Mouse (Mus musculus) 3134 (cell line): Measurements from ENCODE around the gene 2010005H15Rik.
"Not testable (repeated sequence)": the region's sequence is repeated elsewhere in the genome, so short reads cannot be mapped to it uniquely, and the experiment has no call there.

ENCODE experiments used
- DNase-seq: peaks from one replicate; pipeline ENCODE4 v3.0.0-alpha.2; 2011; ENCODE audit warnings: low spot score; ENCODE audit not compliant: insufficient read length; ENCODE audit errors: extremely low read depth

The 2010005H15Rik gene

DNA sequence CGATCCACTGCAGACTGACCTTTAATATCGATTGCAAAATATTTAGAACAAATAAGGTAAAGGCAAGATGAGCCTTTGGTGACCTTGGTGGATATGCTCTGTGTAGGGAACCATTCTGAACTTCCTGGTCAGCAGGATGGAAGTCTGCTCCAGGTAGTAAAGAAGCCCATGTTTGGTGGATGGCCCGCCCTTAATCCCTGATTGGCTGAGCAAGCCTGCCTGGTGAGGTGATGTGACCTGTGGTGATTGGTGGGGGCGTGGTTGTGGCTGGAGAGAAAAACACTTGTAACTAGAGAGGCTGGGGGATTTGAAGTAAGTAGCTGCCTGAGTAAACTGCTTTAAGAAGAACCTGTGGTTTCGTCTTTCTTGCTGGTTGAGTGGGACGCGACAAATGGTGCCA, at the start of gene 2010005H15Rik:
TSS of gene 2010005H15Rik (plus strand) at position 301 of the 400 bp plus-strand sequence.
- DNase-seq: not testable (repeated sequence)

DNA sequence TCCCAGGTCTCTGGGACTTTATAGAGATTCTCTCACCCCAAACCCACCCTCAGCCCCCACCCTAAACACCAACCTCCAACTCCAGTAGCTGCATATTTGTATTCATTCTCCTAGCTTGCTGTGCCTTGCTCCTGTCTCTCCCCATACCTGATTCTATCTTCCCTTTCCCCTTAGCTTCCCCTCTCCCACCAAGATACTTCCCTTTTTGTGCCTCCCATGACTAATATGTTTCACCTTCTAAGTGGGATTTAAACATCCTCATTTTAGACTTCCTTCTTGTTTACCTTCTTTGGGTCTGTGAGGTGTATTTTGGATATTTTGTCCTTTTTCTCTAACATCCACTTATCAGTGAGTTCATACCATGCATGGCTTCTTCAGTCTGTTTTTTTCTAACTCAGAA, 45.2 kb upstream of the 2010005H15Rik start:
- DNase-seq: no peak

DNA sequence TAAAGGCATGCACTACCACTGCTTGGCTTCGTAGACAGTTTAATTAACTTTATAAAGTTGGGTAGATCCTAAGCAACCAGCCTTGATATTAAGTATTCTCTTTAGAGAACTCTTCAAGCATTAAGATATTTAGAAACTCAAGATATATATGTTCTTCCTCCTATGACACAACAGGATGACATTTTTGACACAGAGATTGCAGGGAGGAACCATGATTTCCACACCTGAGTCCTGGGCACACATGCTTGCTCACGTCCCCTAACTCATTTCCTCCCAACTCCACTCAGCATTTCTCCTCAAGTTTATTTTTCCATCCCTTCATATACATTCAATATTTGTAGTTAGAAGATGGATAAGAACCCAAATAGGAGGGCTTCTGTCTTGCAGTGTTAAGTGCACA, 41.4 kb upstream of the 2010005H15Rik start:
- no peak for DNase-seq

DNA sequence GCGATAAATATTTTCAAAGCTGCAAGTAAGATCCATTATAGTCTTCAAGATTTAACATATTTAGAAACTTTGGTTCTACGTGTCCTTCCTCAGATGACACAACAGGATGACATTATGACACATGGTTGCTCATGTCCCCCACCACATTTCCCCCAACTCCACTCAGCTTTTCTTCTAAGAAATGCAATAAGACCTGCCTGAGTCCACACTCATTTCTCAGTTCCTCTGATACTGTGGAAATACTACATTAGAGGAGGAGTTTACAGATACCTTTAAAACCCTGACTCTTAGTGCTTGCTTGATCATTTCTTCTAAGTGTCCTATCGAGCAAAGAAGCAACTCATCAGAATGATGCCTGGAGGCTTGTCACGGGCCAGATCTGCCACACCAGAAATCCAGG, 37.4 kb upstream of the 2010005H15Rik start, which contains the start of gene Gm5483:
TSS of gene Gm5483 (plus strand) at position 301 of the 400 bp plus-strand sequence.
- not testable (repeated sequence) for DNase-seq

DNA sequence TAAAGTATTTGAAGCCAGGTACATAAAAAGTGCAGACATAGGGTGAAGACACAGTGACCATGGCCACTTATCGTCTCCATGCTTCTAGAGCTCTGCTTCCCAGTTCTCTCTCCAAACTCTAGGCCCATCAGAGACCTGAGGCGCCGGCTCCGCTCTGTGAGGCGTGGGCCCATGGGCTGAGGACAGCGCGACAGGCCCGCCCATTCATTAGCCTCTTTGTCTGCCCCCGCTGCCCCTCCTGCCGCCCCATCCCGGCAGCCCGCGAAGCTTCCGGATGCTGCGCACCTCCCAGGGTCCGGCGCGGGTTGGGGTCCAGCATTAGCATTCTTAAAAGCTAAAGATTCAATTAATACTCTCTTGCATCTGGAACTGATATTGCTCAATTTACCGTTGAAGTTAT, 22.0 kb upstream of the 2010005H15Rik start:
- DNase-seq: no peak

DNA sequence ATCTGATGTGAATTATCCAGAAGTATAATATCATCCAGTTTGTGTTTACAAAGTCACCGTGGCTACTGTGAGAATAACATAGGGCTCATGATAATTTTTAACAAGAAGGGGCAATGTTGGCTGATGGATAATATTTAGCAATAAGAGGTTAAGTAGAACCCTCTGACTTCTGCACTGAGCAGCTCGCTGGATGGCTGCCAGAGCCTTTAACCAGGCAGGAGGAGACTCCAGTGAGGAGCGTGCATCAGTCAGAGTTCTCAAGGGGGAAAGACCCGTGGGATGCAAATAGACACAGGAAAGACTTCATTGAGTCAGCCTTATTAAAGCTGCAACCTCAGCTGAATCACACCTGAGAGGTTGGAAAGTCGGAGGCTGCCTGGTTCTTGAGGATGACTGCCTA, 17.4 kb upstream of the 2010005H15Rik start:
- DNase-seq: no peak

DNA sequence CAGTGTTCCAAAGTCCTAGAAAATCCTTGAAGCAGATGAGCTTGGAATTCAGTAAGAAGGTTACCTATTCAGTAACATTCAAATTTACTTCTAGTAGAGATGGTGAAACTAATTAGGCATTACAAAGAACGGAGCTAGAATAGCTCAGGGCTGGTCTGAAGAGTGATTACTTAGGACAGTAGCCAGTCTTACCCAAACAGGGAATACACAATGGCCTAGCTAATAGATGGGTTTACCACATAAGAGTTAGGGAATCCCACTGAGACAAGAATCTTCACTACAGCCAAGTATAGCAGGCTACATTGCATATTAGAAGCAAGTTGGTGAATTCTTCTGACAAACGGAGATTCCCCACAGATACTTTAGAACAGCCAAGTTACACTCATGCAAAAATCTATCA, 15.6 kb upstream of the 2010005H15Rik start:
- not testable (repeated sequence) for DNase-seq

DNA sequence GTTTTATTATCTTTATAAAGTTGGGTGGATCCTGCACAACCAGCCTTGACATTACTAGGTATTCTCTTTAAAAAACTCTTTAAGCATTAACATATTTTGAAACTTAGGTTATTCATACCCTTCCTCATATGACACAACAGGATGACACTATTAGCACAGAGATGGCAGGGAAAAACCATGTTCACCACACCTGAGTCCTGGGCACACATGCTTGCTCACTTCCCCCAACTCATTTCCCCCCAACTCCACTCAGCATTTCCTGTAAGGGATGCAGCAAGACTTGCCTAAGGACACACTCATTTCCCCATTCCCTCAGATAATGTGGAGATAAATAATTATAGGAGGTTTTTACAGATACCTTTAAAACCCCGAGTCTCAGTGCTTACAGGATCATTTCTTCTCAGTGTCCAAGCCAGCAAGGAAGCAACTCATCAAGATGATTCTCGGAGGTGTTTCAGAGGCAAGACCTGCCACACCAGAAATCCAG, 11.3 kb upstream of the 2010005H15Rik start, which contains the start of gene Gm5416:
TSS of gene Gm5416 (plus strand) at position 437 of the 487 bp plus-strand sequence.
- no peak for DNase-seq

DNA sequence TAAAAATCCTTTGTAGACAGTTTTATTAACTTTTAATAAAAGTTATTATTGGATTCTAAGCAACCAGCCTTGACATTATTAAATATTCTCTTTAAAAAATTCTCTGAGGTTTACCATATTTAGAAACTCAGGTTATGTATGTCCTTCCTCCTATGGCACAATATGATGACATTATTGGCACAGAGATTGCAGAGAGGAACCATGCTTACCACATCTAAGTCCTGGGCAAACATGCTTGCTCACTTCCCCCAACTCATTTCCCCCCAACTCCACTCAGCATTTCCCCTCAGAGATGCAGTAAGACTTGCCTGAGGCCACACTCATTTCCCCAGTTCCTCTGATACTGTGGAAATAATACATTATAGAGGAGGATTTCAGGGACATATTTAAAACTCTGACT, 39.3 kb downstream of the 2010005H15Rik start:
- not testable (repeated sequence) for DNase-seq

DNA sequence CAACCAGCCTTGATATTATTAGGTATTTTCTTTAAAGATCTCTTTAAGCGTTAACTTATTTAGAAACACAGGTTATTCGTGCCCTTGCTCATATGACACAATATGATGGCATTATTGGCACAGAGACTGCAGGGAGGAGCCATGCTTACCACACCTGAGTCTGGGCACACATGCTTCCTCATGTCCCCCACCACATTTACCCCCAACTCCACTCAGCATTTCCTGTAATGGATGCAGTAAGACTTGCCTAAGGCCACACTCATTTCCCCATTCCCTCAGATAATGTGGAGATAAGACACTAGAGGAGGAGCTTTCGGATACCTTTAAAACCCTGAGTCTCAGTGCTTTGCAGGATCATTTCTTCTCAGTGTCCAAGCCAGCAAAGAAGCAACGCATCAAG, 55.5 kb downstream of the 2010005H15Rik start, which contains the start of gene Stfa1:
TSS of gene Stfa1 (plus strand) at position 156 of the 400 bp plus-strand sequence.
- not testable (repeated sequence) for DNase-seq

DNA sequence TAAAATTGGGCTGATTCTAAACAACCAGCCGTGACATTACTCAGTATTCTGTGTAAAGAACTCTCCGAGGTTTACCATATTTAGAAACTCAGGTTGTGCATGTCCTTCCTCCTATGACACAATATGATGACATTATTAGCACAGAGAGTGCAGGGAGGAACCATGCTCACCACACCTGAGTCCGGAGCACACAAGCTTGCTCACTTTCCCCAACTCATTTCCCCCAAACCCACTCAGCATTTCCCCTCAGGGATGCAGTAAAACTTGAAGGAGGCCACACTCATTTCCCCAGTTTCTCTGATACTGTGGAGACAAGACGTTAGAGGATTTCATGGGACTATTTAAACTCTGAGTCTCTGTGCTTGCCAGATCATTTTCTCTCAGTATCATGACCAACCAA, 67.9 kb downstream of the 2010005H15Rik start:
- DNase-seq: no peak
